Mouse (Mus musculus) intestine, embryonic 14.5 days (tissue): Measurements from ENCODE around the gene Rhod. TPM values are rescaled to one million over a fixed set of nuclear protein-coding genes. Genes with fewer than 3 reads are reported as not detected.

Experiments
- polyA plus RNA-seq: library from polyadenylated mRNA; unstranded; fragments of >200 nt; fragmentation: Nextera tagmentation; extraction: Ambion mirVana; gene quantifications from 2 replicates; pipeline ENCODE4 v1.2.1, GENCODE M21; 2014

Gene Rhod
- polyA plus RNA-seq, 1 experiment from 2014 or later = 22.1 TPM

Other genes with a start within 250 kb of the Rhod start
- gene Tbc1d10c, start 248.1 kb downstream of the Rhod start, polyA plus RNA-seq = 3.9 and 4.4 TPM in 2 replicates
- 837 and 863 TPM in 2 replicates for gene Ppp1ca, start 247.4 kb downstream of the Rhod start, polyA plus RNA-seq
- 33.2 and 38.3 TPM in 2 replicates for gene Rad9a, start 237.8 kb downstream of the Rhod start, polyA plus RNA-seq
- gene Clcf1, start 225.2 kb downstream of the Rhod start, polyA plus RNA-seq = 6.9 and 7.5 TPM in 2 replicates
- not detected in 2 replicates for gene AC109138.7, start 225.1 kb downstream of the Rhod start, polyA plus RNA-seq
- 30.8 and 30.9 TPM in 2 replicates for gene Pold4, start 207.5 kb downstream of the Rhod start, polyA plus RNA-seq
- gene Ssh3, start 170.3 kb downstream of the Rhod start, polyA plus RNA-seq = 21.7 and 25.4 TPM in 2 replicates
- gene Ankrd13d, start 156.3 kb downstream of the Rhod start, polyA plus RNA-seq = 6.4 and 7.8 TPM in 2 replicates
- 19.2 and 21.9 TPM in 2 replicates for gene Grk2, start 133.2 kb downstream of the Rhod start, polyA plus RNA-seq
- gene Kdm2a, start 41.1 kb downstream of the Rhod start, polyA plus RNA-seq = 51.7 and 56.7 TPM in 2 replicates
- gene Syt12, start 38.0 kb upstream of the Rhod start, polyA plus RNA-seq = 0.27 and 0.47 TPM in 2 replicates
- gene 2010003K11Rik, start 59.2 kb upstream of the Rhod start, polyA plus RNA-seq = not detected in 2 replicates
- 8.5 and 9.7 TPM in 2 replicates for gene Pcx, start 71.0 kb upstream of the Rhod start, polyA plus RNA-seq
- gene Lrfn4, start 176.2 kb upstream of the Rhod start, polyA plus RNA-seq = 8.6 and 9.3 TPM in 2 replicates
- 75.3 and 78.6 TPM in 2 replicates for gene Rce1, start 186.2 kb upstream of the Rhod start, polyA plus RNA-seq